Mouse (Mus musculus) heart, adult 8-10 months (tissue): ENCODE data around the gene Cerkl. TPM values are rescaled to one million over a fixed set of nuclear protein-coding genes. Genes with fewer than 3 reads are reported as not detected.

Source experiments
- DNase-seq: peaks from one replicate; pipeline ENCODE4 v3.0.0; 2022; ENCODE audit warnings: low spot score
- total RNA-seq, 4 experiments: library from RNA; stranded (reverse); gene quantifications; 2 replicates each; pipeline ENCODE4 v1.2.4; 2022

Gene Cerkl
- total RNA-seq, 4 experiments from 2014 or later, result 0.27 to 1.9 (median 1.2) TPM

DNA sequence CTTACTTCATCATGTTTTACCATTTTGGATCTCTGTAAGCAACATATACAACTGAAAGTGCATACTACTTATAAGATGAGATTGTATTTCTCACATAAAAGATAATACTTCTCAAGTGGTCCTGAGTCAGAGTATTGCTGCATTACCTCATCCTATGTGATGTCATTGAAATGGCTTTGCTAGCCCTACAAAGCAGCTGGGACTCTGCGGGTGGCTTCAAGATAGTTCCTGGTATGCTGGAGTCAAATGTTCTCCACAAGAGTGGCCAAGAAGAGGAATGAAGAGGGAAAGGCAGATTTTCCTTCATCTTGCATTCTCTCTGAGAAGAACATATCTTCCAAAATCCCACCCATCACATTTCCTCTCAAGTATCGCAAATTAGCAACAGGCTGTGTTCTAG is 13.2 kb downstream of the Cerkl start:
- no peak for DNase-seq

DNA sequence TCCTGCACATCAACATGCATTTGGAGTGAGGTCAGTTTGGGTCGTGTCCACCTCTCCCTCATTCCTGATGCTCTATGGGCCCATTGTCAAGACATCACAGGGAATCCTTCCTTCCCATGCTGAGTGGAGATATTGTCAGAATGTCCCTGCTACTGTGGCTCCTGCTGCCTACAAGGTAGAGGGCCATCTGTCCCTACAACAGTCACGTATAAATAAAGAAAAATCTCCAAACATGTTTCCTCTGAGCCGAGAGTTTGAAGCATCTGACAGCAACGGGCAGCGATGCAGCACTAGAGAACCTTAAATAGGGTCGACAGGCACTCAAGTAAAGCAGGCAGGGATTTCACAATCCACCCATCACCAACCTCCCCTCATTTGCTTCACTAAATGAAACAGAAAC is 13.7 kb downstream of the Cerkl start:
- DNase-seq, result no peak

DNA sequence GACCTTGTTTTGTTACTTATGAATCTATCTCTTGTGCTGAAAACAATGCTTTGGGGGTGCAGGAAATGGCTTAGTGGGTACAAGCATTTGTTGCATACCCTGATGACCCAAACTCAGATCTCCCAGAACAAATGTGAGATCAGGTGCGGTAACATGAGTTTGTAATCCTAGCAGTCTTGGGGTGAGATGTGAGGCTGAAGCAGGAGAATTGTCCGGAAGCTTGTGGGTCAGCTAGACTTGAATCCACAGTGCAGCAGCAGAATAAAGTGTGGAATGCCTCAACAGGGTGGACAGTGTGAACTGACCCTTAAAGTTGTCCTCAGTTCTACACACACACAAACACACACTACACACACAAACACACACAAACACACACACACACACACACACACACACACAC is 14.4 kb downstream of the Cerkl start:
- DNase-seq, result no peak

DNA sequence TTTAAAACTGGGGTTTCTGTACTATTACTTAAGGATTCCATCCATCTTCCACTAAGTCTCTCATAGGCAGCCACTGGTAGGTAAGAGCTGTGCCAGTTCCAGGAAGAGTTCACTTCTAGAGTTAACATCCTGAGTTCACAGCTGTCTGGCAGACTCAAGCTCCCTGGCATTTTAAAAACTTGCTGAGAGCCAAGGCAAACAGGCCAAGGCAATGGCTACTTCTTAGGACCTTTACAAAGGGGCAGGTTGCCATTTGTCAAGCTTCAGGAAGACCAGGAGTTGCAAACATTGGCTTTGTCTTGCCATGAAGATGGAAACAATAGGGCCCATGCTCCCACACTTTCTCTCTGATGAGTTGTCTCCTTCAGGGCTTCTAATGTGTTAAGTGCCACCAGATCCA is 26.5 kb downstream of the Cerkl start:
- no peak for DNase-seq

DNA sequence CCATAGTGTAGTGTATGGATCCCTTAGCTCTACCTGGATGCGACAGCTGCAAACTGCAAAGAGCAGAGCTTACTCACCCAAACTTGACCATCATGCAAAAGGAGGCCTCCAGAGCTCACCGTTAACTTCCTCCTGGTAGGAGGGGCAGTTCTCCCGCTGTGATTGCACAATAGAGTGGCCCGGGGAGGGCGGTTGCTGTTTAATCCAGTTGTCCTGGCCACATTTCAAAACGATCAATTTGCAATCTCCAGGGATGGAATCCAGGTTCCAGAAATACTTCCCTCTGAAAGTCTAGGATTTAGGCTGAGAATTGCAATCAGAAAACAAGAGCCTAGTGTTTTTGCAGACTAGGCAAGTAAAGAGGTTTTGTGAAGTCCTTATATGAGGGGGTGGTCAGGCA is 26.9 kb downstream of the Cerkl start:
- DNase-seq, result peak; percentile 33

DNA sequence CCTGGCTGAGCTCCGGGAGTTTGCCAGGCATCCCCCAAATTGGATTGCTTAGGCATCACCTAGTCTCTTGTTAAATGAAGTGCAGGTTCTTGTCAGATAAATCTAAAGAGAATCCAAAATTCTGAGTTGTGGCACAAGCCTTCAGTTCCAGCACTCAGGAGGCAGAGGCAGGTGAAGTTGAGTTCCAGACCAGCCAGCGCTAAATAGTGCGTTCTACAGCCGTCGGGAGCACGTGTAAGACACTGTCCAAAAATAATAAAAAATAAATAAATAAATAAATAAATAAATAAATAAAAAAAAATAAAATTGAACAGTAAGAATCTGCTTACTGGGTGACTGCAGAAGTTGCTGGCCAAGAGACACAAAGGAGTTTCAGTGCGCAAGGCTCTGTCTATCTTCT is 27.5 kb downstream of the Cerkl start:
- no peak for DNase-seq

DNA sequence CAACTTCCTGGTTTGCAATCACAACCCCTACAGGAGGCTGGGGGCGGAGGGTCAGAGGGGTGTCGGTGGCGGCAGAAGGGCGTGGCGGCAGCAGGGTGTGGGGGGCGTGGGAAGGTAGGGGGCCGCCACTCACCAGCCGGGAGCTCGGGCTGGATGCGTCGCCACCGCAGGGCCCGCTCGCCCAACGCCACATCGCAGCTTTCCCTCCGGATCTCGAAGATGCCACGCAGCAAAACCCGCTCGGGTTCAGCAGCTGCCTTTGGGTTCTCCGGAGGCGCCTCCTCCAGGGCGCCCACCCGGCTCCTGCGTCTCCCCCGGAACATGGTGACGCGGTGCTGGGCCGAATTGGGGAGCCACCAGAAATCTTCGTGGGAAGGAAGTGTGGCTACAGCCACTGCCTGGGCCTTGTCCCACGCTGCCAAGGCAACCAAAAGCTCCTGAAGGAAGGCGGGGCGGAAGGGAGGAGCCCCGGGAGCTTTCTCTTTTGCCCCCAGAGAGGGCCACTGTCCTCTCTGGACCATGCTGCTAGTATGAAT is 27.9 kb downstream of the Cerkl start:
- peak; percentile 9 for DNase-seq

DNA sequence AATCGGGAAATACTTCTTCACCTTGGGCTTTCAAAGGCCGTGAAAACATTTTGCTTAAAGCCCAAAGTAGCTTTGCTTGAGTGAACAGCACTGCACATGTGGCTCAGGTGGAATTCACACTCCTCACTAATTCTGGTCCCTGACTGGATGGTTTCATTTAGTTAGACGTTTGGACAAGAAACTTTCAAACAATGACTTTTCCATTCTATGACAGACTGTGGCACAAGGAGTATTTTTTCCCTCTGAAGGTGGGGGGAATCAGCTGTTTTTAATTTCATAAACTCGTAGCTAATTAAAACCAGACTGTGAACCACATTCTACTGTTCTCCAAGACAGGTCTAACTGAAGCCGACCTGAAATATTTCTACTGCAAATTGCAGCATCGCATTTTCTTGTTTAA is 28.6 kb downstream of the Cerkl start:
- no peak for DNase-seq

DNA sequence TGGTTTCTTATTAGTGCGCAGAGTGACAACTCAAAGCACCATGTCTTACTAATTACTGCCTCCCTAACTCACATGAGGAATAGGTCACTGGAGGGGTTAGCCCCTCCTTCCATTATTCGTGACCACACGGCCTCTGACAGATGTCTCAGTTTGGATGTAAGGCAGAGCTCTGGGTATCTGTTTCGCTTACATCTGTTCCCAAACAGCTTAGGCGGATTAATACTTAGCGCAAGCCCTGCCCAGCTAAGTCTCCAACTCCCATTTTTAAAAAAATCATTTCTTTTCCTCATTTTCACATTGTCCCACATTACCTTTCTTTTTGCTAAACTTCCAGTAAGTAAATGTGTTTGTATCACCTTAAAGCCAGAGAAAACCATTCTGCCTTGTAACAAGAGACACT is 34.9 kb downstream of the Cerkl start:
- DNase-seq, result no peak

DNA sequence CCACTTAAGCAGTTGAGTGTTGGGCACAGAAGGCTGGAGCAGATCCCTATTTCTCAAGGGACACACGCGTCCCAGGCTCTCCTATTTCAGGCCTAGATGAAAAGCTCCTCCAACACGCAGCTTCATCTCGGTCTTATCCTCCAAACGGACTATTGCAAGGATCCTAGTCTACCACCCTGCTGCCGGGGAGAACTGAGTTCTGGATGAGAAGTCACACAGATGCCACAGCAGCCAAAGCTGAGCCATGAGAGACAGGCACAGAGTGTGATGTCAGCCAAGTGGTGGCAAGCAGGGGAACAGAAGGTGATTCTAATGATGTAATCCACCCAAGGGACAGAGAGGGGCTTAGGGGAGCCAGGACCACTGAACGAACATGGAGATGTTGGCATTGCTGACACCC is 42.1 kb downstream of the Cerkl start:
- DNase-seq, result no peak

DNA sequence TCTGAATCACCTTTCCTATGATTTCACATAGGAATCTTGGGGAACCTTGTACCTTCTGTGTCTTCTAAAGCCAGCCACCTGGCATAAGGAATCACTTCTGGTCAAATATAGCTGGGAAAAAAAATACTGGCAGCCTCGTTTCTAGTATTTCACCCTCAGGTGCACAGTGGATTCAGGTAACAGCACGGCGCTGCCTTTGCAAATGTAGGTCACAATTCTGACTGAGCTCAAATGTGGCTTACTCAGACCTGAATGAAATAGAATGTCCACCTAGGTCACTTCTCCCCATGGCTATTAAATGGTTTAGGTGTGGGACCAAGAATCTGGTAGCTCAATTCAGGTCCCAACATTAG is 45.7 kb downstream of the Cerkl start:
- no peak for DNase-seq

DNA sequence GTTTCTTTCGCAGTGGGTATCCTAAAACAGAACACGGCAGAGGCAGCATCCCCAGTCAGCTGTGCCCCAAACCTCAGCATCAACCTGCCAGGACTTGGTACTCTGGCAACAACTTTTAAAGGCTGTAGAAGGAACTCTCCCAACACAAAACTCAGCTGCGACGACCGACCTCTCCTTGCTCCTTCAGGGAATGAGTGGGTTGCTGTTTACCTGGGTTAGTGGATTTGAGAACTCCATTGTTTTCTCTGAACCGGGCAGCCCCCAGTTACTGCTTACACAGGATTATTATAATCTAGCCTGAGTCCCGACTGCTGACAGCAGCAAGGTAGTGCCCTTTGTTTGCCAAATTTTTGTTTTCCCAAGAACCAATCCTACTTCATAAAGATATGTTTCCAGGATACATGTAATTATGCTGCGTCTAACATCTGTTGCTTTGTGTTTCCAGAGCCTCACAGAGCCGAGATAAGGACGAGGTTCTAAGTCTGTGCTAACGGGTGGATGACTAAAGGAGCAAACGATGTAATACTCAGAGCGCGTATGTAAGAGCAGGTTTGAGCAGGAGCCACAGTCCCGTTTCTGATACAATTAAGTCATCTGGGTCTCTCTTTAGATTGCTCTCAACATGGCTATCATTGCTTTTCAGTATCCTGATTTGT is 46.2 kb downstream of the Cerkl start:
- DNase-seq, result no peak

DNA sequence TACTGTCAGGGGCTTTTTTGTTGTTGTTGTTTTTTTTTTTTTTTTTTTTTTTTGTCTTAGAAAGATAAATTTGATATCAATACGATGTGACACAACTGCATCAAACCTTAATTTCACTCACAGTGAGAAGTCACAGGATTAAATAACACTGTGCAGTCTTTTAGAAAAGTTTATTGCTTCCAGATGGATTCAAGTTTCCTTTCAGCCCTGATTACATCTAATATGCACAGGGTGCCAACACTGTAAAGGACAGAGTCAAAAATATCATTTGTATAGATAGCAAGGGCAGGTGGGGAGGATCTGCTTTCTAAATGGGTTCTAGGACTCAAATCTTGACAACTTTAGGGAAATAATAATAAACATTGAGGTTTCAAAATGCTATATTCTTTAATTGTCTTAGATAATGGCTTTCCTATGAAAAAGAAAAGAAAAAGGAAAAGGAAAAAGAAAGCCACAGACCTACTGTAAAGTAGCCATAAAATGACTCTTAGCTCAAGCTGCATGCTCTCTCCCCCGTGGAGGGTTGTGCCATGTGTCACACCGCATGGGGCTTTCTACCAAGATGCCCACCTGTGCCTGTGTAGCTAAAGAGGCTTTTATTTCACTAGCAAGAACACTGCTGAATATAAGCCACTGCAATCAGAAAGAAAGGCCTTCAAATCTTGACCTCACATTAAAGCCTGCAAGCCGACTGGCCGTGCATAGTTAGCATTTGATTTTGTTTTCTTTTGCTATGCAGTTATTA is 50.8 kb downstream of the Cerkl start:
- no peak for DNase-seq

DNA sequence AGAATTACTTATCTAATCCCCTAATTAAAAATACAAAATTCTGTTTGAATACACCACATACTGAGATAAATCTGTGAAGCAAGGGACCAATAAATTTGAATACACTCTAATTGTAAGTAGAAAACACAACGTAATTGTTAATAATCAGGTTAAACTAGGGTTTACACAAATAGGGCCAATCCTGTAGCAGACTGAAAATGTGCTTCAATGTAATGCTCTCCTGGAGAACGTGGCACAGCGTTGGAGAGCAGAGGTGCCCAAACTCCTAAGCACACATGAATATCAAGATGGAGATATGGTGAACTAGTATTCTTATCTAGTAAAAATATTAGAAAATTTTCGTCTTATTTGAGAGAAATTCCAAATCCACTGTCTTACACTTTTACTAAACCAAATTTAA is 56.5 kb downstream of the Cerkl start:
- DNase-seq, result no peak

DNA sequence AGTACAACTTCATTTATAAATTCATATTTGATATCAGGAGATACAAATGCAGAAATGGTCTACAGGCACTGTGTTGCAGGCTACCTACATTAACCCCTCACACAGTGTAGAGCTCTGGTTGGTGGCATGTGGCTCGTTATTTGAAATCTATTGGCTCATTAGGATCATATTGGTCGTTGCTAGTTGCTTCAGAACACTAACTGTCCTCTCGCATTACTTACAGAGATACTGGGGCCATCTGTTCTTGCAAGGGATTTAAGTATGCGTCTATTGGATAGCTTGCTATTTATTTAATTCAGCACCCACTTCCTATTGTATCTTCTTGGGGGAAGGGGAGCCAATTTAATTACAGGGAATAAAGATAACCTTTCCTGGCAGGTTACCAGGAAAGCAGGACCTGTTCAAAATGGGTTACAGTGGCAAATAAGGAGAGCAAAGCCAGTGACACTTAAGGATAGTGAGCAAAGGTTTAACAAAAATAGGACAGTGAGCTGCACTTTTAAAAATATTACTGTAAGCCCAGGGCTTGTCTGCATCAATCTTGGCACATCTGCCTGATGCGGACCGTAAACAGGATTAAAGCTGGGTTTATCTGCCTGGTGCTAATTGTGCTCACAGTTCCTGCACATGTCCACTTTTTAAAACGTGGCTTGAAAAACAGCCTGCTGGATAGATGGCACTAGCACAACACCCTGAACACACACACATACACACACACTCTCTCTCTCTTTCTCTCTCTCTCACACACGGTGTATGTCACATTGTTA is 57.2 kb downstream of the Cerkl start:
- no peak for DNase-seq

DNA sequence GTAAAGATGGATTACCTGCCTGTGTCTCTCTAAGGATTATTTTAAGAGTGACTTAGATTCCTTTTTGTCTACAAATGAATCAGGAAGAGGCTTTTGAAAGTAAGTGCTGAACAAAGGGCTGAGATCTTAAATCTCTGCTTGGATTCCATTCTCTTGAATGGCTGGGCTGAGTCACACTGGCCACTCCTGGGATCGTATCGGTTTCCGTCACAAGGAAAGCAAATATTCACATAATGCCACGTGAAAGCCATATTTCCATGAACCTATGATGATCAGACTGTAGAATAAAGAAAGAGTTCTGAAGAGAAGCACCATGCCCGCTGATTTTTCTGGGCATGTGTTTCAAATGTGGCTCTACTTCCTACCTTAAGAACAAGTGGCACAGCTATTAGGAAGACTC is 57.8 kb downstream of the Cerkl start:
- no peak for DNase-seq

DNA sequence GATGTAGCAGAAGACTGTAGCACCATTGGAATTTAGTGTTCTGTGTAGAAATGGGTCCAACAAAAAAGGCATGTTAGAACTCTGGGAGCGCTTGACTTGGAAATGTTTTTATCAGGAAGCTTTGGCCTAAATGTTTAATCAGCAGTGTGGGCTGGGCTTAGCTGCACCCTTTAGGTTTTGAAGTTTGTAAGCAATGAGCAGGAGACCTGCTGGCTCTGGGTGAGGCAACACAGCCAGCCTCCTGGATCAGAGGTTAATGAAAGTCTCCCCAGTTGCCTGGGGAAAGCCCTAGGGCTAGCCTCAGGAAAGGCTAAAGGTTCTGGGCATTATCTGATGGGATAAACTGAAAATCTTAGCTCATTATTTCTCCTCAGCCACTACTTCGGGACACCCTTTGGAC is 58.2 kb downstream of the Cerkl start:
- no peak for DNase-seq

DNA sequence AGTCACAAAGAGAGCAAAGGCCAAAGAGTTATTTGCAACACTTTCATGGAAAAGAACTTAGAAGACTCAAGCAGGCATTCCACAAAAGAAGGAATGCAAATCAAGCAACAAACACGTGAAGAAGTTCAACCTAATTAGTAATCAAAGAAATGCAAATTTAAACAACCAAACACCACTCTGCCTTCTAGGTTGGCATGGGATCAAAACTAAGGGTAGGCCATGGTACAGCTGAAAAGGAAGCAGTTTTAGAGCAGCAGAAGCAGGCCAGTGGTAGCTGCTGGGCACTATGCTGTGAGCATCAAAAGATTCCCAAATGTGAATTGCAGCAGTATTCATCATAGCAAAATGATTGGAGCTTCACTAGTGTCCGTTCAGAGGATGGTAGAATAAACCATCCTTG is 59.5 kb downstream of the Cerkl start:
- DNase-seq, result no peak

DNA sequence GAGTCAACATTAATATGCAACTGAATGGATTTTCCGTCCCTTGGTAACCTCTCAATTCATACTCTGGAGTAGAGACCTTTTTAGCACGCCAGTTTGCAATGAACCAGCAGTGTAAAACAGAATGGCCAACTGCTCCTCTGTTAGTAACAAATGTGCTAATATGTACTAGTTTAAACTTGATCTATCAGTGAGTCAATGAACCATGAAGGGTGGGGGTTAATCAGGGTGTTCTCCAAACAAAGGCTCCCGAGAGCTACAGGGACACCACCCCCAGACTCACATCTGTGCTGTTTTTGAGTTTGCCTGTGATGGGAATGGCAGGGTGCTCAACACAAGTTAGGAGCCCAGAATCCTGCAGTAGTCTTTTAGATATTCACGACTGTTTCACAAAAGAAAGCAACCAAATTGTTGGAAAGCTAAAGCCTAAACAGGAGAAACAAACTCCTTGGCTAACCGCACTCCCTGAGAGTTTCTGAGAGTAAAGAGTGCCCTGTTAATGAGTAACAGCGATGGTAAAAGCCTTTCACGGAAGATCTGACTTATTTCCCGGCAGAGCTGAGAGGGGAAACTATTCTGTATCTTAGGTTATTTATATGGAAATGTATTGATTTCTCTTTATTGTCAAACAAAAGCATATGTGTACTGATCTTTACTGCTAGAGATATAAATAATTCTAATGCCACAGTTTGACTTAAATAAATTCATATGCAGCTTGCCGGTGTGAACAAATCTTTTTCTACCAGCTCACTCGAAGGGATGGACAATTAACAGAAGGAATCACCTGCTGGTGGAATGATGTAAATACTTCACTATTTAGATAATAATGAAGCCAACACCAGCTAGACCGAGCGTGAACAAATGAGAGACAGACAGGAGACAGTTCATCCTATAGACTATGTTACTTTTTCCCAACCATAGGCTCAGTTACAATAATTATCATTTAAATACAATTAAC is 77.2 kb downstream of the Cerkl start:
- DNase-seq, result no peak

DNA sequence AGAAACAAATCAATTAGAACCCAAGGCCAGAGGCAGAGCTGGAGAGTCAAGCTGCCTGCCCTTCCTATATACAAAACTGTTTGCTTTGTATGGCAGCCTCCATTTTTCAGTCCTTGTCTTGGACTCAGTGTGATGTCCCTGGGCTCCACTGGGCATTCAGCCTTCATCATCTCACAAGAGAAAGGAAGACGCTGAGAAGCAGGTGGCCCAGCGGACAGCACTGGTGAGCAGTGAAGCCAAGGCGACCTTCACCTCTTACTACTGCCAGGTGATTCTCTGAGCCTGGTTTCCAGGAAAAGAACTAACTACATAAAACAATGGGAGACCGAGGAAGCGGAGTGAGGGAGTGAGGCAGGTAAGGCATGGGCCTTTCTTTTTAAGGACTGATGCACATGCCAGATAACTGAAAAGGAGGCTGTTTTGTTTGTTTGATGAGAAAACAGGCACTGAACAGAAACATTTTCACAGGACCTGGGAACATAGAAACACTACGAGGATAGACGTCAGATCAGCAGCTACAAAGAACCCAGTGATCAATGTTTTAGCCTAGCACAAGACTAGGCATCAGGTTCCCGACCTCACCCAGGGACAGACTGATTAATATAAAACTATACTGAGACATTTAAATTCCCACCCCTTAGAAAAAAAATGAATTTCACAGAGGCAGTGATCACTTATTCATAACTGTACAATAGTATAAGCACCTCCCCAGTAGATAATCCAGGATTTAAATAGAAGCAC is 78.1 kb downstream of the Cerkl start:
- no peak for DNase-seq
